Mouse (Mus musculus) liver (tissue): ENCODE data around the gene 4930596D02Rik.

Source experiments
- DNase-seq: peaks from one replicate; pipeline ENCODE4 v3.0.0-alpha.2; 2020; ENCODE audit warnings: mixed read lengths

The 4930596D02Rik gene

GRCm38 (mm10) chr14:35811878-35812277 lies at the start of gene 4930596D02Rik:
Gene 4930596D02Rik (minus strand): TSS chr14:35811978.
- no peak for DNase-seq

GRCm38 (mm10) chr14:35853254-35853653 lies 41.5 kb upstream of the 4930596D02Rik start:
- no peak for DNase-seq

GRCm38 (mm10) chr14:35845271-35845670 lies 33.5 kb upstream of the 4930596D02Rik start:
- DNase-seq, result no peak

- DNase-seq, result no peak
Measured at GRCm38 (mm10) chr14:35842111-35842721, 30.4 kb upstream of the 4930596D02Rik start.

GRCm38 (mm10) chr14:35792656-35793213 lies 19.0 kb downstream of the 4930596D02Rik start:
- DNase-seq, result no peak

GRCm38 (mm10) chr14:35780033-35780432 lies 31.7 kb downstream of the 4930596D02Rik start:
- no peak for DNase-seq

GRCm38 (mm10) chr14:35773306-35773705 lies 38.5 kb downstream of the 4930596D02Rik start:
- DNase-seq, result no peak
